Mouse (Mus musculus) kidney, postnatal 14 days (tissue): Measurements from ENCODE around the gene Tango6.

Experiments used
- DNase-seq: peaks from one replicate; pipeline ENCODE4 v3.0.0; 2022; ENCODE audit warnings: mixed read lengths

Gene Tango6

DNA sequence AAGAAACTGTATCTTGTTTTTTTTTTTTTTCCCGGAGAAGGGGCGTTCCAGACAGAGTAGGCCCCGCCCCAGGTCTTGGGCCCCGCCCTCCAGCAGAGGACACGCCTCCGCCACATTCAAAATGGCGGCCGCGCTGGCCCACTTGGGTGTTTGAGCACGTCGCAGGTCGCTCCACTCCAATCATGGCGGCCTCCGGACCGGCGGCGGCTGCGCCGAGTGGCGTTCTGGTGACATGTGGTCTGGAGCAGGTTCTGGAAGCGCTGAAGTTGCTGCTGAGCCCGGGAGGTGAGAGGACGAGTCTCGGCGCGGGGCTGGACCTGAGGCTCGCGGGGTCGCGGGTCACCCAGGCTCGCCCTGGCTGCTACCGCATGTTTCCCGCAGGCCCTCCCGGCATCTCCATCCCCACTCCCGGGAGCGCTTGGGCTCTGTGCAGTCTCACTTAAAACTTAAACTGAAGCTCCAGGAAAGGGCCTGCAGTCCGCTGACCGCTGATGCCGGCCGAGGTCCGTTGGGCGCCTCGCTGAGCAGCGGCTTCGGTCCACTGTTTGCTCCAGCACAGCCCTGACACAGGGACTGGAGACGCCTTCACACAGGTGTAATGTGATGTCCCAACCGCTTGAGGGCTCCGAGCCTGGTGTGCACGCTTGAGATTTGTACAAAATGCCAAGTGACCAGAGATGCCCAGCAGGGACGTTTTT lies at the start of gene Tango6:
Tango6 (plus strand) TSS at position 98 of the 698 bp plus-strand sequence.
- peak; percentile 94 for DNase-seq

DNA sequence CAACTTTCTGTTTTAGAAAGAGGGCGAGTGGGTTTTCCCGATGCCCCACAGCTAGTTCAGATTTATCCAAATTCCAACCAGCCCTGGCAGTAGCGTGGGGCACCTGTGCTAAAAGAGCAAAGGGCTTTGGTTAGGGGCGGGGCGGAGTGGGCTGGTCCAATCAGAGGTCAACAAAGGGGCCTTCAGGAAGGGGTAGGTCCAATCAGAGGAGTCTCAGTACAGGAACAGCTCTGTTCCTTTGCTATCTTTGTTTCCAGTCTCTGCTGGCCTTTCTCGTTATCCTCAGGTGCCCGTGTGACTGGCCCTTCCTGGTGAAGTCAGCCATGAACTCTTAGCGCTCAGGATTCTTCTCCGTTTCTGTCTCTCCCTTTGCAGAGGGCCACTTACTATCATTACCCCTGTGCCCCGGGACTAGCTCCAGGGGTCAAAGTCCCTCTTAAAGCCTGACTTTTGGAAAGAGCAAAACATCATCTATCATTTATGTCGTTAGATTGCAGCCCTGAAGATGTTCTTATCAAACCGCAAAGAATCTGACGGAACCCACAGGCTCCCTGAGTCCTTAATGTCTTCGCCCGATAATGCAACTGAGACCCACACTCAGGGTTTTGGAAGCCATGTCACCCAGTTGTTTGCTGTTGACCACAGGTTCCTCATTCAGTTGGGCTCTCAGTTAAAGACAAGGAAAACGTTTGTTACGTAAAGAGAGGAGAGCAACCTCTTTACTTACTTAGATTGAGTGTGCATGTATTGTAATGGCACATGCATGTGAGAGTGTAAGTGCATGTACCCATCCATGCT lies 49.3 kb upstream of the Tango6 start:
- peak; percentile 70 for DNase-seq

DNA sequence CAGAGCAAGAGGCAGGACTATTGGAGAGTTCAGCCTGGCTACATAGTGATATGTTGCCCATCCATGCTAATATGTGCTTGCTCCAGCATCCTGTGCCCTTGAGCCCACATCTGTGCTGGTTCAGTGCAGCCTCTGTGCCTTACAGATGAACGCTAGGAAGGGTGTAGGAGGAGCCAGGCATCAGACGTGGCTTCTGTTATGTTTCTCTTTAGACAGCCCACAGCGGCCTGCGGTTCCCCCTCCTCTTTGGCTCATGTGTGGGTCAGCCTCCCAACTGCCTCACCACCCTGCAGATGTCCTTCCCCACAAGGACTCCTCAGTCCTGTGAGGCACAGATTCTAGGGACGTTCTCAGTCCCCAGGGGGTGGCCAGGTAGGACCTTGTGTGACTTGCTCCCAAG lies 47.6 kb upstream of the Tango6 start:
- no peak for DNase-seq

DNA sequence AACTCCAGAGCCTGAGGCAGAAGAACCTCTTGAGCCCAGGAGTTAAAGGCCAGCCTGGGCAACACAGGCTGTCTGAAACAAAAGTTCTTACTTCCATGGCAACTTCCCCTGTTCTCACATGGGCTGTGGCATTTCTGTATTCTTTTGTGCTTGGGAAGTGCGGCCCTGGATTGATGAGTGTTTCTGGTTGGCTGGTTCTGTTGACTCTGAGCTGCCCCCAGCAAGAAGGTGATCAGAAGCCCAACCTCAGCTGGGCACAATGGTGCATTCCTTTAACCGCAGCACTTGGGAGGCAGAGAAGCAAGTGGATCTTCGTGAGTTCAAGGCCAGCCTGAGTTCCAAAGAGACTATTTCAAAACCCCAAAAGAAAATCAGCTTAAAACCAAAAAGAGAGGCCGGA lies 45.4 kb upstream of the Tango6 start:
- DNase-seq = no peak

DNA sequence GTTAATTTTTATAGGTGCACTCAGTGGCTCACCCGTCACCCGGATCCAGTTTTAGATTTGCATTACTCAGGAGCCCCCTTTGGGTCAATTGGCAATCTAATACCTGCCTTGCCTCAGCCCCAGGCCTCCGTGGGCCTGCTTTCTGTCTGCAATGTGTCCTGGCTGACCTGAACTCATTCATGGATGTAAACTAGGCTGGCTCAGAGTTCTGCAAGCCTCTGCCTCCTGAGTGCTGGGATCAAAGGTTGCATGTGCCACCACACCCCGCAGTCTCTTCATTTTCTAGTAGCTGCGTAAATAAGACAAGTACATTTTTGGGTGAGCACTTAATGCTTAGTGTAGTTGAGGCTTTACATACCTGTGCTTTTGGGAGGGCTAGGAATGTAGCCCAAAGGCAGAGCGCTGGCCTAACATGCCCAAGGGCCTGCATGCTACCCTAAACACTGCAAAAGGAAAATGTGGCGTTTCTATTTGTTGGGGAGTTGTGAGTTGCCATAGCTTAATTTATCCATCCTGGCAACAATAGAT lies 44.0 kb upstream of the Tango6 start:
- DNase-seq = no peak

DNA sequence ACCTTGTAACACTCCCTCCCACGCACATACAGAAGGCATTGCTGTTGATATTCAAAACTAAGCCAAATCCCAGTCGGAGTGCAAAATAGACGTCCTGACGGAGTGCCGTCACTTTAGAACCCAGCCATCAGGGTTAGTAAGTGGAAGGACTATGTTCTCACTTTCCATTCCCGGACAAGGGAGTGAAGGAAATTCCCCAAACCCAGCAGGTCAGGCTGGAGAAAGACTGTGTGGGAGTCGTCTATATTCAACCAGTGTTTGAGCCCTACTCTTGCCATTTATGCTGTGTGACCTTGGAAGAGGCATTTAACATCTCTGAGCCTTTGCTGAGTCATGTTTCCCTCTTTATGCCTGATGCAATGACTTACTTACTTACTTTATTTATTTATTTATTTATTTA lies 42.7 kb upstream of the Tango6 start:
- no peak for DNase-seq

DNA sequence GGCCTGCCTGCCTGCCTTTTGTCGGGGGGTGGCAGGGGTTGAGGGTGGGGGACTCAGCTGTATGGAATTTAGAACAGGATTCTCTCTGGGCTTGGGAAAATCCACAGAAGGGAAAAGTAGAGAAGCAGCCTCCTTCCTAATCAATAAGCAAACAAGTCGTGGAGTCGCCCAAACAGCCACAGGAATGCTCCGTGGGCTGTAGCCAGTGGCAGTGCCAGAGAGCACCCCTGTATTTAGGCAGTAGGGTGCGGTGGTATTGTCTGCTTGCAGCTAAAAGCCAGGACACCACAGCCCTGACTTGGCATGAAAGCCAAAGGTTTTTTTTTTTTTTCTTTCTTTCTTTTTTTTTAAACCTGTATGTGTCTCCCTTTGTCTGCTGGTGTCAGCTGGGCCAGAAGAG lies 41.9 kb upstream of the Tango6 start:
- no peak for DNase-seq

DNA sequence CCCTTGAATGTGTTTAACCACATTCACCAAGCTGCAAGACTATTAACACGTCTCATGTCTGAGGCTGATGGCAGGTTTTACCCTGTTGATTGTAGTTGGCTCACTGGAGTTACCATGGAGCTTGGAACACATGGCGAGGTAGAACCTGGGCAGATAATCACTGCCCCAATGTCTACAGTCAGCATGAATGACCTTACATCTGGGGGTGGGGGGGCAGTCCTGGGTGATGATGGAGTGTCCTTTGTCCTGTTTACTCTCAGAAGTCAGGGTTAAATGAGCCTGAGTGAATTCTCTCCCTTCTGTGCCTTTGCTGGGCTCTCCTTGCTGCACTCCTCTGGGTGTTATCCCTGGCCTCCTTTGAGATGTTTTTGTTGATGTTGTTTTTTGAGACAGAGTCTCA lies 40.7 kb upstream of the Tango6 start:
- no peak for DNase-seq

DNA sequence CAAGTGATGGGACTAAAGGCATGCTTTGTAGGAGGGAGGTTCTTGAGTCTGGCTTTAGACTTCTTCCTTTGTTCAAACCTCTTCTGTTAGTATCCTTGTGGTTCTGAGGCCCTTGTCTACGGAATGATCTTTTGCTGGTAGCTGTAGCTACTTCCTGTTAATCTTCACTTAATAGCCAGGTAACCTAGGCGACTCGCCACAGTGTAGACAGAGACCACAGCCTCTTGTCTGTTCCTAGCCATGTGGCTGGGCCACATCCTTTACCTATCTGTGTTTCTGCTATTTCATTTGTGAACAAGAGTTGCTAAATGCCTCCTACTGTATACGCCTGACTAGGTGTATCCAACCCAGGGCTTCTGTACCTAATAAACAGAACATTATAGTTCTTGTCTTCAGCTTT lies 39.8 kb upstream of the Tango6 start:
- no peak for DNase-seq

DNA sequence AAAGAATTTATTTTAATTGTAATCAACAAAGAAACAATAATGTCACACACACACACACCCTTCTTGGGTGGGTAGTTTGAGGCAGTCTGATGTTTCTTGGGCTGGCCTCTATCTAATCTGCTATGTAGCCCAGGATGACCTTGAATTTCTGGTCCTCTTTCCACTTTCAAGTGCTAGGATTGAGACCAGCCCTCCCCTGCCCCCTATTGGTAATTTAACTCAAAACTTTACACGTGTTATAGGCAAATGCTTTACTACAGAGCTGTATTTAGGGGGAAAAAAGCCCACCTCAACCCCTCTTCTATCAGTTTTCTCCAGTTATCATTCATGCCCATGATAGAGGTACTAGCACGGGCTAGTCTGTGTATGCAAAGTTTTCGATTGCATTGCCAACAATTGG lies 37.9 kb upstream of the Tango6 start:
- no peak for DNase-seq

DNA sequence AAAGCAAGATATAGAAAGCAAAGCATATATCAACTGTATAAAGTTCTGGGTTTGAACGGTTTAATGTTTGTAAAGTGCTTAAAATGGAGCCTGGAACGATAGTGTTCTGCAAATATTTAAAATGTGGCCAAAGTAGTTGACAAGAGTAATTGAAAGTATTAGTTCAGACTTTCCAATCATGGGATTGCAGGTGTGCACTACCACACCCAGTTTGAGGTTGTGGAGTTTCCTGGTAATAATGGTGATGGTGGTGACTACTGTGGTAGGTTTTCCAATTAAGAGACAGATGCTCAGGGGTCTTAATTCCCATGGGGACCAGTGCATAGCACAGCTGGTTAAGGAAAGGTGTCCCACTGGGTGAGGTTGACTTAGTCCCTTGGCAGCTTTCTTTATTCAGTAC lies 36.7 kb upstream of the Tango6 start:
- DNase-seq = no peak

DNA sequence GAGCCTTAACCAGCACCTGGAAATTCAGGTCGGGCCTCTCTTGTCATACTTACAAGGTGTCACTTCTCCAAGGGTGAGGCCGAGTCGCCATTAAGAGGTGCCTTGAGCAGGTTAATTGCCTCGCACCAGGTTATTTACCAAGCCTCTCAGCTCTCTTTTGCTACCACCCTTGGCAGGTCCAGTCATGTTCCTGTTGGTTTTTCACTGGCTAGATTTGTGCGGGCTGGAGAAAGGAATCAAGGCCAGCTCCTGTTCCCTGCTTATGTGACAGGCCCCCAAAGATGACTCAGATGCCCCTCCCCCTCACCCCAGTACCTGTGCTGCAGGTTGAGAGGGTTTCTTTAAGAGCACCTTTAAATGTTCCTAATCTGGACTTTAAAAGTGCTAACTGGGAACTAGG lies 36.1 kb upstream of the Tango6 start:
- DNase-seq = no peak

DNA sequence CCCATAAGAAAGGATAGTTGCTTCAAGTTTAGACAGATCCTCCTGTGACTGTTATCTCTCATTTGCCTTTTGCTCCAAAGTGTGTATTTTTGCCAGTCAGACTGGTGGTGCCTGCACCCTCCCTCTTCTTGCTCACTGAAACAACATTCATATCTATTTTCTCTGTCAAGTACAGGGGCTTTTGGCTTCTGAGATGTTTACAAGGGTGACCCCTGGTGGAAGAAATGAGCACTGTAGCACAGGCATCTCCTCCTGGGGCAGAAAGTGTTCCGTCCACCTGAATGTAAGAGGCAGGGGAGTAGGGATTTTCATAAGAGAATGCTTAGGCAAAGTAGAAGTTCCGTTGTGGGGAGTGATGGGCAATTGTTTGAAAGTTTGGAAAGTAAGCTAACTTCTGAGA lies 35.5 kb upstream of the Tango6 start:
- peak; percentile 85 for DNase-seq

DNA sequence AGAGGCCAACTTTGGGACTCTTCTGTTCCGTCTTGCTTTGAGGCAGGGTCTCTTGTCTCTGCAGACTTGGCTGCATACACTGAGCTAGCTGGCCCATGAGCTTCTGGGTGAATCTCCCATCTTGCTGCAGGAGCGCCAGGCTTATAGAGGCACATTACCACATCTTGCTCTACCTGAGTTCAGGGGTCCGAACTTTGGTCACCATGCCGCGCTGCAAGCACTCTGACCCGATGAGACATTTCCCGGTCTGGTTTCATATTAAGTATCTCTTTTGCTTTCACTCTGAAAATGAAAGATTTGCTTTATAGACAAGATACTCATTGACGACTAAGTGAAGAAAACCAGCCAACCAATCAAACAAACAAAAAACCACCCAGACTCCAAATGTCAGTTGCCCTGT lies 34.4 kb upstream of the Tango6 start:
- no peak for DNase-seq

DNA sequence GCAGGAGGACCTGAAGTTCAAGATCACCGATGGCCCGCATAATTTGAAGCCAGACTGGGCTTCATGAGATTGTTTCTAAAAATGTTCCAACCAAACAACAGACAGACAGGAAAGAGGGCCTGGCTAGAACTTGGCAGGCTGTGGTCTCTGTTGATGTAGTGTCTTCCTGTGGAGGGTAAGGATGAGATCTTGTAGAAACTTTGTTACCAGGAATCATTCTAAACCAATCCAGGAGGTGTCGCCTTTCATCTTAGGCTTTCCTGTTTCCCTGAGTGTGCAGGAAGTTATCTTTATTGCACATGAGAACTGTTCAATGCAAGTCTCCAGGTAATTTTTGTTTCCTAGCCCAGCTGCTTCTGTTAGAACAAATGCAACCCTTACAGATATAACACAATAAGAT lies 30.9 kb upstream of the Tango6 start:
- no peak for DNase-seq

DNA sequence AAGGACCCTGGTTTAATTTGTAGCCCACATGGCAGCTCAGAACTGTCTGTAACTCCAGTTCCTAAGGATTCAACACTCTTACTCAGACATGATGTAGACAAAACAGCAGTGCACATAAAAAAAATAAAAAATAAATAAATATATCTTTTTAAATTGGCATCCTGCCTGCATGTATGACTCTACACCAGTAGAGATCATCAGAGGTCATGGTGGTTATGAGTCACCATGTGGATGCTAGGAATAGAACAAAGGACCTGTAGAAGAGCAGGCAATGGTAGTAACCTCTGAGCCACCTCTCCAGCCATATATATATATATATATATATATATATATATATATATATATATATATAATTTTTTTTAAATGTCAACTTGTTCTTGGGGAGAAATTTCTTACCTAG lies 26.8 kb upstream of the Tango6 start:
- DNase-seq = no peak

DNA sequence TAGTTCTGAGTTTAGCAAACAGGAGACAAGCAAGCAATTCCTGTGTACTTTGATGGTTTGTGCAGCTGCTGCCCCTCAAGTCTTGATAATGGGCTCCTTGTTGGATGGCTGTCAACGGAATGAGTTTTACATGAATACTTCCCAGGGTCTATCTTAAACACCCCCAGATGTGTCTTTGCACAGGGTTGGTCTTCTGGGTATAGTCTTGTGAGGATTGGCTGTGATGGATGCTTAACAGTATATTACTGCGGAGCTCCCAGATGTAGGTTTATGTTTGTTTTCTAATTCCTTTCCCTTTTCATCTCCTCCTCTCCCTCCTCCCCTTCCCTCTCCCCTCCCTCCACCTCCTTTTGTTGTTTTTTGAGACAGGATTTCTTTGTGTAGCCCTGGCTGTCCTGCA lies 10.1 kb upstream of the Tango6 start:
- DNase-seq = no peak

DNA sequence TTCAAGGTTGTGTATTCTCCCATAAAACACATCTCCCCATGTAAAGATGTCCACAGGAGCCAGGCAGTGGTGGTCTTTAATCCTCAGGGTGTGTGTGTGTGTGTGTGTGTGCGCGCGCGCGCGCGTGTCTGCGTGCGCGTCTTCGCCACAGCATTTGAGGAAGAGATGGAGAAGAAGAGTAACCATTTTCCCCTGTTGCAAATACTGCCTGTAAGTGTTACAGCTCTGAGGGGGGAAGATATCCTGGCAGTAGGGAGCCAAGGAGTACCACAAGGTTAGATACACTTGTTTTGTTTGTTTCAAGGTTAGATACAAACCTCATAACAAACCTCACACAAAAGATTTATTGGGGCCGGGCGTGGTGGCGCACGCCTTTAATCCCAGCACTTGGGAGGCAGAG lies 8.6 kb upstream of the Tango6 start:
- DNase-seq = no peak

DNA sequence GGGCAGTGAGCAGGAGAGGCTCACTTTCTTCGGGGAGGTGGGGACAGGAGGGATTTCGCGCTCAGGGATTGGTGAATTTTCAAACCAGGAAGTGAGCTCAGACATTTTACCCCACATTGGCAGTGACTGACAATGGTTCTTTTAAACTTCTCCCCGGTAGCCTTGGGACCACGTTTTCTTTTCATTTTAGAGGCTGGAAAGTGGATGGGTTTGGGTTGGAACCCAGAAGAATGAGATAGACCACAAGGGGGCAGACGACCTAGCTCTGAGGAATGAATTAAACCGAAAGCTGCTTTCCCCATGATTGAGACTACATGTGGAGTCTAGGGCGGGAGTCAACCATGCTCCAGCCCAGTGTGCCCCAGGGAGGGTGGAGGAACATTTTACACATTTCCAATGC lies 8.0 kb upstream of the Tango6 start:
- no peak for DNase-seq

DNA sequence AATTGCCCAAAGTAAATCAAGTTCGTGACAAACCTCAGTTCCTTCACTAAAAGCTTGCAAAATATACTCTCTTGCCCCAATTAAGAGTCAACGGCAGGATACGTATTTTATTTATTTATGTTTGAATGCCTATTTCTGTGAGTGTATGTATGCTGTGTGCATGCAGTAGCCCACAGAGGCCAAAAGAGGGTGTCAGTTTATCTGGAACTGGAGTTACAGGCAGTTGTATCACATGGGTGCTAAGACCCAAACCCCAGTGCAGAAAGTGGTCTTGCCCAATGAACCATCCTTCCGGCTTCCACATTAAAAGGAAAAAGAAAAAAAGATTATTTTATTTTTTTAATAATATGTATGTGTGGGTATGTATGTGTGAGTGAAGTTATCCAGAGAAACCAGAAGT lies 1.5 kb downstream of the Tango6 start:
- no peak for DNase-seq

DNA sequence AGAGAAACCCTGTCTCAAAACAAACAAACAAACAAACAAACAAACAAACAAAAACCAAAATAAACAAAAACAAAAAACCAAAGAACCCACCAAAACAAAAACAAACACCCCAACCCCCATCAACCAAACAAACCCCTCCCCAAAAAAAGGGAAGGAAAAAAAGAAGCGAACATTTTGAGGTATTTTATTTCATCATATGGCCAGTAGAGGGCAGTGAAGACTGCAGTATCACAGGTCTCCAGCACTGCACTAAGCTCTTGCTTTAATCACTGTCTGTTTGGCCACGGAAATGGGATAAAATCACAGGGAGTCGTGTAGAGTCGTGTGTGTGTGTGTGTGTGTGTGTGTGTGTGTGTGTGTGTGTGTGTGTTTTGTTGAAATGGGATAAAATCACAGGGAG lies 4.6 kb downstream of the Tango6 start:
- DNase-seq = peak; percentile 43

DNA sequence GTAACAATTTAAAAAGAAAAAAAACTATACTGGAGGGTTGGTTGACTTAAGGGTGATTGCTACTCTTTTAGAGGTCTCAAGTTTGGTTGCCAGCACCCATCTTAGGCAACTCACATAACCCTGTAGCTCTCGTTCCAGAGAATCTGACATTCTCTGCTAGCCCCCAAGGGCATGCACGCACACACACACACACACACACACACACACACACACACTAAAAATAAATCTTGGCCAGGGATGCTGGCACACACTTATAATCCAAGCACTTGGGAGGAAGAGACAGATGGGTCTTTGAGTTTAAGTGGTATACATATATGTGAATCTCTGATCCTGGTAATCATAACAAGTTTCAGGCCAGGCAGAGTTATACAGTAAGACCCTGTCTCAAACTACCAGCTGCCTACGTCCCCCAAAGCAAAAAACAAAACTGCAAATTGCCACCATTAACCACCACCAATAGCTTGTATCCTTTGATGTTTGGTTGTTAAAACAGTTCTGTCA lies 14.9 kb downstream of the Tango6 start:
- DNase-seq = no peak

DNA sequence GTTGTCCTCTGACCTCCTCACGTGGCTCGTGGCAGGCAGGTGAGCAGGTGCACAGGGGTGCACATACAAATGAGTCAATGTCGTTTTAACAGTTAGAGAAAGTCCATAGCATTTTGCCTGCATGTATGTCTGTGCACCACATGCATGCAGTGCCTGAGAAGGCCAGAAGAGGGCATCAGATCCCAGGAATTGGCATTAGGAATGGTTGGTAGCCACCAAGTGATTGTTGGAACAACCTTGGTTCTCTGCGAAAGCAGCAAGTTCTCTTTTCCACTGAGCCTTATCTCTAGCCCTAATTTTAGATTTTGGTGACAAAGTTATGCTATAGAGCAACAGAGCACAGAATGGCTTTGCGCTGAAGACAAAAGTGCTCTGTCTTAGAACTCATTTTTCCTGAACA lies 16.7 kb downstream of the Tango6 start:
- peak; percentile 81 for DNase-seq

DNA sequence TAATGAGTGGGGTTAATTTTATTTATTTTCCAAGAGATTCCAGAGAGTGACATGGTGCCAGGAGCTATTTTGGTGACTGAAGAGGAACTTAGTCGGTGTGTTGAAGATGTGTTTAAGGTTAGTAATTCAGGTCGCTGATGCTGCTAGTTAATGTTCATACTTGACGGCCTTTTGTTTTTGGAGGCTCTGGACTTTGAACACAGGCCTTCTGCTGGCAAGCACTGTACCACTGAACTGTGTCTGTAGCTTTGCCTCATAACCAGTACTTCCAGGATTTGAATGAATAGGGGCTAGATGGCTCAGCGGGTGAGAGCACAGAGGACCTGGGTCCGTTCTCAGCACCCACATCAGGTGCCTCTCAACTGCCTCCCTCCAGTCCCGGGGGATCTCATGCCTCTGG lies 17.3 kb downstream of the Tango6 start:
- peak; percentile 51 for DNase-seq
